Mouse (Mus musculus) cortical plate, adult 2 months (tissue): Measurements from ENCODE around the gene Gm5741.

Experiments
- CTCF ChIP-seq: fragments of 200-500 bp; IDR thresholded peaks from 2 replicates; pipeline ENCODE4 v1.5.1; 2011; ENCODE audit warnings: mild to moderate bottlenecking, control low read depth, low read length; ENCODE audit not compliant: insufficient read depth; ENCODE audit errors: extremely low read depth
- POLR2A ChIP-seq: fragments of 200-500 bp; IDR thresholded peaks from 2 replicates; pipeline ENCODE4 v1.6.1; 2011; ENCODE audit warnings: mild to moderate bottlenecking, low read length, control low read depth; ENCODE audit not compliant: insufficient read depth; ENCODE audit errors: extremely low read depth

DNA sequence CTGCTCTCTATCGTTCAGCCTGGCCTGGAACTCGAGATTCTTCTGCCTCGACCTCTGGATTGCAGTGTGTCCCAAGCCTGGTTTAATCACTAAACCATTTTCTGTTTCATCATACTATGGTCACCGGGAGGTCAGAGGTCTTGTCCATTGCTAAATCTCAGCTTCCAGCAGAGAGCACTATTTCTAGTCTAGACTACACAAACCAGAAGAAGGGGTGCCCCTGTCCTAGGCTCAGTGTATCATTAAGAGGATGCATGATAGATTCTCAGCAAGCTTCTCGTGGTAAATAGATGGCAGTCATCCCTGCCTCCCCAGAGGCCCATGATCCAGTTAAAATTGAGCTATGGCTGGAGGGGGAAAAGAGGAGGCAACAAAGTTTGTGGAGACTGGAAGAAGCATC lies 3.3 kb upstream of the Gm5741 start:
- TF ChIP-seq POLR2A (no peak), CTCF (no peak)
